Mouse (Mus musculus) midbrain, embryonic 11.5 days (tissue): ENCODE measurements around the gene Zfp369. TPM values are rescaled to one million over a fixed set of nuclear protein-coding genes. Genes with fewer than 3 reads are reported as not detected.
A peak's percentile ranks its signal among the peaks of the same experiment; 100 is the strongest.

Experiments used
- ATAC-seq: fragments of 200-750 bp; cut with Nextera tagmentation; 2 replicates; pipeline ENCODE4 v1.8.0; 2017; ENCODE audit warnings: moderate TSS enrichment, moderate library complexity; ENCODE audit not compliant: low FRiP score
- DNase-seq: peaks from one replicate; pipeline ENCODE4 v3.0.0; 2015; ENCODE audit warnings: low spot score; ENCODE audit errors: missing footprints
- H3K27ac ChIP-seq: fragments of 300-500 bp; sonication (generic); 2 replicates; pipeline ENCODE4 v1.5.1; 2014; ENCODE audit warnings: low read depth, low read length
- H3K27me3 ChIP-seq: fragments of 300-500 bp; sonication (generic); 2 replicates; pipeline ENCODE4 v1.6.1; 2014; ENCODE audit warnings: mild to moderate bottlenecking, low read length, moderate library complexity, mixed read lengths; ENCODE audit not compliant: control insufficient read depth, insufficient read depth
- H3K36me3 ChIP-seq: fragments of 300-500 bp; sonication (generic); 2 replicates; pipeline ENCODE4 v1.6.1; 2014; ENCODE audit warnings: mild to moderate bottlenecking, low read length, moderate library complexity, mixed read lengths; ENCODE audit not compliant: control insufficient read depth, insufficient read depth
- H3K4me1 ChIP-seq: fragments of 300-500 bp; sonication (generic); 2 replicates; pipeline ENCODE4 v1.6.1; 2014; ENCODE audit warnings: low read length; ENCODE audit not compliant: control insufficient read depth, insufficient read depth
- H3K4me2 ChIP-seq: fragments of 300-500 bp; sonication (generic); 2 replicates; pipeline ENCODE4 v1.6.1; 2014; ENCODE audit warnings: mild to moderate bottlenecking, moderate library complexity
- H3K4me3 ChIP-seq: fragments of 300-500 bp; sonication (generic); 2 replicates; pipeline ENCODE4 v1.5.1; 2014; ENCODE audit warnings: low read depth, low read length
- H3K9ac ChIP-seq: fragments of 300-500 bp; sonication (generic); 2 replicates; pipeline ENCODE4 v1.6.1; 2014; ENCODE audit warnings: low read length
- H3K9me3 ChIP-seq: fragments of 300-500 bp; sonication (generic); 2 replicates; pipeline ENCODE4 v1.6.1; 2016; ENCODE audit warnings: low read length; ENCODE audit not compliant: control insufficient read depth
- WGBS: fragments of 180-500 bp; shearing (Covaris S2); extraction: QIAGEN DNeasy Blood & Tissue Kit; methylation state at CpG from one replicate; pipeline ENCODE4 v1.1.7; 2014; 5-methylcytosine and 5-hydroxymethylcytosine counted together
- polyA plus RNA-seq: library from polyadenylated mRNA; unstranded; fragments of >200 nt; fragmentation: Nextera tagmentation; extraction: Ambion mirVana; gene quantifications from 2 replicates; pipeline ENCODE4 v1.2.1, GENCODE M21; 2014

Gene Zfp369
- polyA plus RNA-seq: 19.7 and 20.7 TPM in 2 replicates

GRCm38 (mm10) chr13:65278383-65279341, at the start of gene Zfp369:
Gene Zfp369 (plus strand): TSS chr13:65278814.
- peak within 1 kb of the TSS; percentile 80 for H3K9ac ChIP-seq
- H3K4me2 ChIP-seq: peak within 1 kb of the TSS; percentile 52
- H3K36me3 ChIP-seq: no peaks in the 10 kb centered on the region; the same call in 1 of the 2 replicates
- no peaks in the 10 kb centered on the region for H3K27me3 ChIP-seq
- no peaks in the 10 kb centered on the region for H3K4me1 ChIP-seq
- peak; percentile 99 for DNase-seq
- under 1% methylated on average over 50 of the region's 50 CpGs for WGBS
- ATAC-seq: peak; percentile 98
- peak within 1 kb of the TSS; percentile 65 for H3K4me3 ChIP-seq
- H3K9me3 ChIP-seq: peaks cover 18% of the 10 kb centered on the region
- peak within 1 kb of the TSS; percentile 54 for H3K27ac ChIP-seq

GRCm38 (mm10) chr13:65237211-65237610, 41.4 kb upstream of the Zfp369 start:
- Histone ChIP-seq H3K9me3 (peaks cover 5% of the 10 kb centered on the region), H3K4me2 (no peak overlapping the region), H3K27ac (no peak overlapping the region), H3K27me3 (no peaks in the 10 kb centered on the region), H3K9ac (no peak overlapping the region), H3K4me1 (peaks cover 4% of the 10 kb centered on the region; the same call in 1 of the 2 replicates), H3K4me3 (no peak overlapping the region), H3K36me3 (no peaks in the 10 kb centered on the region)
- 78% methylated on average over 9 of the region's 9 CpGs for WGBS
- no peak for DNase-seq
- no peak for ATAC-seq

GRCm38 (mm10) chr13:65240509-65241098, 38.0 kb upstream of the Zfp369 start:
- peak; percentile 94 for ATAC-seq
- H3K9me3 ChIP-seq: peaks cover 25% of the 10 kb centered on the region

GRCm38 (mm10) chr13:65241099-65241626, 37.5 kb upstream of the Zfp369 start:
- Histone ChIP-seq H3K4me2 (peak overlapping the region; percentile 81), H3K4me1 (peaks cover 6% of the 10 kb centered on the region; the same call in 1 of the 2 replicates), H3K27me3 (no peaks in the 10 kb centered on the region), H3K4me3 (peak overlapping the region; percentile 72), H3K36me3 (no peaks in the 10 kb centered on the region), H3K9ac (peak overlapping the region; percentile 68), H3K9me3 (peaks cover 30% of the 10 kb centered on the region), H3K27ac (peak overlapping the region; percentile 79)
- peak; percentile 83 for ATAC-seq
- under 1% methylated on average over 45 of the region's 45 CpGs for WGBS
- DNase-seq: peak; percentile 100

More at GRCm38 (mm10) chr13:65240509-65241098, 38.0 kb upstream of the Zfp369 start:
- Histone ChIP-seq H3K27me3 (no peaks in the 10 kb centered on the region), H3K4me3 (peak overlapping the region; percentile 72), H3K27ac (peak overlapping the region; percentile 79), H3K36me3 (no peaks in the 10 kb centered on the region), H3K9ac (peak overlapping the region; percentile 68), H3K4me2 (peak overlapping the region; percentile 81), H3K4me1 (peaks cover 6% of the 10 kb centered on the region; the same call in 1 of the 2 replicates)
- peak; percentile 99 for DNase-seq
- WGBS: 1% methylated on average over 28 of the region's 28 CpGs

GRCm38 (mm10) chr13:65241627-65242318, 36.8 kb upstream of the Zfp369 start:
- WGBS: 4% methylated on average over 49 of the region's 51 CpGs
- H3K27ac ChIP-seq: peak overlapping the region; percentile 79; the same call in 1 of the 2 replicates
- H3K9me3 ChIP-seq: peaks cover 31% of the 10 kb centered on the region
- no peaks in the 10 kb centered on the region for H3K36me3 ChIP-seq
- ATAC-seq (peak; percentile 27), DNase-seq (peak; percentile 87)
- peak overlapping the region; percentile 81 for H3K4me2 ChIP-seq
- peak overlapping the region; percentile 72 for H3K4me3 ChIP-seq
- peak overlapping the region; percentile 68 for H3K9ac ChIP-seq
- no peaks in the 10 kb centered on the region for H3K27me3 ChIP-seq
- H3K4me1 ChIP-seq: peaks cover 6% of the 10 kb centered on the region; the same call in 1 of the 2 replicates

- no peak for ATAC-seq
- no peak for DNase-seq
- Histone ChIP-seq H3K4me1 (peaks cover 6% of the 10 kb centered on the region; the same call in 1 of the 2 replicates), H3K27me3 (no peaks in the 10 kb centered on the region), H3K27ac (no peak overlapping the region), H3K9ac (no peak overlapping the region), H3K4me3 (peak overlapping the region; percentile 72), H3K36me3 (no peaks in the 10 kb centered on the region), H3K4me2 (peak overlapping the region; percentile 81), H3K9me3 (peaks cover 26% of the 10 kb centered on the region)
- WGBS: 42% methylated on average over 27 of the region's 27 CpGs
Observed at GRCm38 (mm10) chr13:65242319-65242787, 36.3 kb upstream of the Zfp369 start.

GRCm38 (mm10) chr13:65243273-65243672, 35.3 kb upstream of the Zfp369 start:
- ATAC-seq (no peak), DNase-seq (no peak)
- H3K9ac ChIP-seq: no peak overlapping the region
- peaks cover 28% of the 10 kb centered on the region for H3K9me3 ChIP-seq
- H3K36me3 ChIP-seq: no peaks in the 10 kb centered on the region
- WGBS: 96% methylated on average over 4 of the region's 4 CpGs
- H3K27ac ChIP-seq: no peak overlapping the region
- peaks cover 6% of the 10 kb centered on the region; the same call in 1 of the 2 replicates for H3K4me1 ChIP-seq
- no peak overlapping the region for H3K4me3 ChIP-seq
- H3K4me2 ChIP-seq: no peak overlapping the region
- H3K27me3 ChIP-seq: no peaks in the 10 kb centered on the region

GRCm38 (mm10) chr13:65258175-65258954, 20.2 kb upstream of the Zfp369 start:
- Histone ChIP-seq H3K4me2 (peak overlapping the region; percentile 33; the same call in 1 of the 2 replicates), H3K27ac (no peak overlapping the region), H3K36me3 (peaks cover 4% of the 10 kb centered on the region), H3K27me3 (no peaks in the 10 kb centered on the region), H3K9ac (no peak overlapping the region), H3K4me1 (no peaks in the 10 kb centered on the region), H3K9me3 (peaks cover 50% of the 10 kb centered on the region), H3K4me3 (no peak overlapping the region)
- 29% methylated on average over 36 of the region's 36 CpGs for WGBS
- DNase-seq (peak; percentile 92), ATAC-seq (peak; percentile 81)
